Mouse (Mus musculus) induced T-regulatory cell, adult 2 months (primary cell): ENCODE results near the gene Per1.
A peak's percentile ranks its signal among the peaks of the same experiment; 100 is the strongest.

Experiments
- DNase-seq: peaks from one replicate; pipeline ENCODE4 v3.0.0-alpha.2; 2012; ENCODE audit warnings: low read depth

The Per1 gene

GRCm38 (mm10) chr11:69094697-69095429 lies at the start of gene Per1:
Gene Per1, plus strand, starts transcription at chr11:69095217.
- peak; percentile 100 for DNase-seq

GRCm38 (mm10) chr11:69045531-69046394 lies 49.3 kb upstream of the Per1 start, which contains the start of gene Aurkb:
Gene Aurkb, plus strand, starts transcription at chr11:69045647.
- DNase-seq = peak; percentile 96

GRCm38 (mm10) chr11:69046395-69046774 lies 48.6 kb upstream of the Per1 start:
- DNase-seq = no peak

GRCm38 (mm10) chr11:69047592-69047991 lies 47.4 kb upstream of the Per1 start:
- DNase-seq = no peak

GRCm38 (mm10) chr11:69048151-69048550 lies 46.9 kb upstream of the Per1 start:
- no peak for DNase-seq

- DNase-seq = no peak
Observed at GRCm38 (mm10) chr11:69050748-69051147, 44.3 kb upstream of the Per1 start.

- no peak for DNase-seq
Observed at GRCm38 (mm10) chr11:69051771-69052170, 43.2 kb upstream of the Per1 start.

- DNase-seq = no peak
Observed at GRCm38 (mm10) chr11:69052824-69053421, 42.1 kb upstream of the Per1 start.

- DNase-seq = peak; percentile 37
Observed at GRCm38 (mm10) chr11:69053848-69054247, 41.2 kb upstream of the Per1 start.

- DNase-seq = peak; percentile 30
Observed at GRCm38 (mm10) chr11:69058265-69058664, 36.8 kb upstream of the Per1 start.

GRCm38 (mm10) chr11:69058729-69059356 lies 36.2 kb upstream of the Per1 start:
- DNase-seq = no peak

GRCm38 (mm10) chr11:69059357-69059974 lies 35.6 kb upstream of the Per1 start, which contains the start of gene Borcs6:
Gene Borcs6, plus strand, starts transcription at chr11:69059717.
- DNase-seq = peak; percentile 97

- DNase-seq = no peak
Observed at GRCm38 (mm10) chr11:69059975-69060411, 35.0 kb upstream of the Per1 start.

GRCm38 (mm10) chr11:69060448-69061254 lies 34.4 kb upstream of the Per1 start:
- DNase-seq = peak; percentile 55

GRCm38 (mm10) chr11:69061255-69061912 lies 33.6 kb upstream of the Per1 start:
- DNase-seq = peak; percentile 23

GRCm38 (mm10) chr11:69062194-69062760 lies 32.7 kb upstream of the Per1 start:
- peak; percentile 90 for DNase-seq

- DNase-seq = peak; percentile 97
Observed at GRCm38 (mm10) chr11:69062761-69063224, 32.2 kb upstream of the Per1 start.

- peak; percentile 90 for DNase-seq
Observed at GRCm38 (mm10) chr11:69063413-69064201, 31.4 kb upstream of the Per1 start.
